Mouse (Mus musculus) small intestine, adult 2 months (tissue): Measurements from ENCODE around the gene Ggt5. TPM values are rescaled to one million over a fixed set of nuclear protein-coding genes. Genes with fewer than 3 reads are reported as not detected.
A peak's percentile ranks its signal among the peaks of the same experiment; 100 is the strongest.

Source experiments
- H3K27ac ChIP-seq: fragments of 200-500 bp; 2 replicates; pipeline ENCODE4 v1.5.1; 2012; ENCODE audit warnings: low read depth, low read length, control low read depth, inconsistent platforms; ENCODE audit not compliant: insufficient read depth
- H3K27me3 ChIP-seq: fragments of 200-500 bp; 2 replicates; pipeline ENCODE4 v1.6.1; 2012; ENCODE audit warnings: mild to moderate bottlenecking, moderate library complexity, low read length, inconsistent platforms; ENCODE audit not compliant: control insufficient read depth, insufficient read depth
- H3K36me3 ChIP-seq: fragments of 200-500 bp; 2 replicates; pipeline ENCODE4 v1.6.1; 2012; ENCODE audit warnings: mild to moderate bottlenecking, low read length, control low read depth, inconsistent platforms; ENCODE audit not compliant: control insufficient read depth, insufficient read depth
- H3K4me1 ChIP-seq: fragments of 200-500 bp; 2 replicates; pipeline ENCODE4 v1.6.1; 2012; ENCODE audit warnings: low read length, inconsistent platforms, mixed read lengths; ENCODE audit not compliant: control insufficient read depth, insufficient read depth, insufficient read length
- H3K4me3 ChIP-seq: fragments of 200-500 bp; 2 replicates; pipeline ENCODE4 v1.5.1; 2012; ENCODE audit warnings: low read depth, mild to moderate bottlenecking, control low read depth, inconsistent platforms, low read length, moderate library complexity
- CTCF ChIP-seq: fragments of 200-500 bp; IDR thresholded peaks from 2 replicates; pipeline ENCODE4 v1.5.1; 2012; ENCODE audit warnings: low read depth, mild to moderate bottlenecking, control low read depth, inconsistent platforms, low read length, moderate library complexity, mixed read lengths; ENCODE audit not compliant: insufficient replicate concordance, insufficient read length; ENCODE audit errors: extremely low read depth
- POLR2A ChIP-seq: fragments of 200-500 bp; IDR thresholded peaks from 2 replicates; pipeline ENCODE4 v1.6.1; 2012; ENCODE audit warnings: low read depth, mild to moderate bottlenecking, control low read depth, inconsistent platforms, low read length, moderate library complexity
- WGBS: fragments of 180-500 bp; shearing (Covaris S2); methylation state at CpG from one replicate; pipeline ENCODE4 v1.1.7; 2018; 5-methylcytosine and 5-hydroxymethylcytosine counted together
- polyA plus RNA-seq: library from polyadenylated mRNA; depleted of rRNA; stranded (reverse); fragments of >200 nt; gene quantifications from 2 replicates; pipeline ENCODE4 v1.2.3, GENCODE M21; 2012; rRNA removed

Gene Ggt5
- polyA plus RNA-seq, result 17.9 and 27.0 TPM in 2 replicates

DNA sequence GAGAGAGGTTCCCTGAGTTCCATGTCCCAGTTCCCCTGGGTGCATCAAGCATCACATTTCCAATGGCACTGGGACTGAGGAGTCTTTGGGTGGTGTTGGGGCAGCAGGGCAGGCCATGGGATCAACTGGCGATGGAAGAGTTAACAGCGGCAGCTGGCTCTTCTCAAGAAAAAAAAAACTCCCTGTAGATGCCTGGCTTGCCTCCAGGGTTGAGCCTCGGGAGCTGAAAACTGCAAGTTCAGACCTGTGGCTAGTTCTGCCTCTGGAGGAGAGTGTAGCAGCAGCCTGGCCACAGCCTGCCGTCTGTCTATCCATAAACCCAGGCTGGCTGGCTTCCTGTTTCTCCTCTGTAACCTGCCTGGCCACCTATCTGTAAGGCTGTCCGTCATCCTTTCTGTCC, at the start of gene Ggt5:
Gene Ggt5, plus strand, starts transcription at position 212 of the 400 bp plus-strand sequence.
- TF ChIP-seq CTCF, result no peak
- TF ChIP-seq POLR2A, result peak; percentile 8; the same call in 1 of the 2 replicates
- peak within 1 kb of the TSS; percentile 66 for H3K4me3 ChIP-seq
- WGBS, result 35% methylated on average over 5 of the region's 5 CpGs

DNA sequence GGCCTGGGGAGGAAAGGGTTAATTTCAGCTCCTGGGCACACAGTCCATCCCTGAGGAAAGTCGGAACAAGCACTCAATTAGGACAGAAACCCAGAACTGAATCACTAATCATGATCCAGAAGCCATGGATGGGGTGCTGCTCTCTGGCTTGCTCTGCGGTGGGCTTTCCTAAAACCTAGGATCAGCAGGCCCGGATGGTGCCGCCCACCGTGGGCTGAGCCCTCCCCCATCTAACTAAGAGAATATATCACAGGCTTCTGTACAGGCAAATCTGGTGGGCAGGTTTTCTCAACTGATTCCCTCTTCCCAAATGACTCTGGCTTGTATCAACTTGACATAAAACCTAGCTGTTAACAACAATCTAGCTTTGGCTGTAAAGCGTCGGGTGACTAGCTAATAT, 41.2 kb upstream of the Ggt5 start:
- H3K4me1 ChIP-seq, result peaks cover 7% of the 10 kb centered on the region
- 40% methylated on average over 7 of the region's 7 CpGs for WGBS
- H3K27me3 ChIP-seq, result no peaks in the 10 kb centered on the region
- no peaks in the 10 kb centered on the region for H3K36me3 ChIP-seq
- H3K4me3 ChIP-seq, result no peak overlapping the region
- no peak for TF ChIP-seq CTCF
- TF ChIP-seq POLR2A, result no peak
- H3K27ac ChIP-seq, result peak overlapping the region; percentile 42

More for the DNA sequence above, at the start of gene Ggt5:
- H3K27me3 ChIP-seq, result no peaks in the 10 kb centered on the region
- H3K36me3 ChIP-seq, result peaks cover 14% of the 10 kb centered on the region
- H3K27ac ChIP-seq, result peak within 1 kb of the TSS; percentile 95
- H3K4me1 ChIP-seq, result peaks cover 17% of the 10 kb centered on the region

DNA sequence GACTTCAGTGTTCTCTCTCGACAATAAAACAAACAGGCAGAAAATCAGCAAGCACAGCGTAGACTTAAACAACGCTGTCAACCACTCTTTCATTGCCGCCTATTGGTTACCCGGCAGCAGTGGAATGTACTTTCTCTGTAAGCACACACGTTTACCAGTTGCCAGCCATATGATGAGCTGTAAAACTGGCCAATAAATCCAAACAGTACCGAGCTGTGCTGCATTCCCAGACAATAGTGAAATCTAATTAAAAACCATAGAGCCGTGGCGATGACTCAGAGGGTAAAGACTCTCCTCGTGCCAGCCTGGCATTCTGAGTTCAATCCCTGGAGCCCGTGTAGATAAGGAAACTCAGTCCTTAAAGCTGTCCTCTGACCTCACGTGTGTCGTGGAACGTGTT, 40.7 kb upstream of the Ggt5 start:
- Histone ChIP-seq H3K27me3 (no peaks in the 10 kb centered on the region), H3K4me1 (peaks cover 7% of the 10 kb centered on the region), H3K27ac (peak overlapping the region; percentile 88), H3K36me3 (no peaks in the 10 kb centered on the region), H3K4me3 (no peak overlapping the region)
- TF ChIP-seq CTCF (no peak), POLR2A (no peak)
- whole genome bisulfite sequencing, result 19% methylated on average over 14 of the region's 14 CpGs

DNA sequence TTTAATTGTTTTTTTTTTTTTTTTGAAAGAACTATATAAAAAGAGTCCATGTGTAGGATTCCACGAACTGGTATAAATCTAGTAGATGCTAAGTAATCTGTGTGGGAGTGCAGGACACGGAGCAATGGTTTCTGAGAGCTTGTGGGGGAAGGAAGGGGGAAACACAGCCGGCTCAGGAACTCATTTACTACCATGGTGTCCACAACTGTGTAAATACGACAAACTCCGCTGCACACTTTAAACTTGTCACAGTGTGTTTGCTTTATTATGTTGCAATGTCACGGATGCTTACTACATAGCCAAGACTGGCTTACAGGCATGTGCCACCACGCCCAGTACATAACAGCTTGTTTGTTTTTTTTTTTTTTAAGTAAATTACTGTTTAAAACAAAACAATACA, 39.3 kb upstream of the Ggt5 start:
- TF ChIP-seq CTCF (no peak), POLR2A (no peak)
- no peak overlapping the region for H3K4me3 ChIP-seq
- no peaks in the 10 kb centered on the region for H3K36me3 ChIP-seq
- H3K27me3 ChIP-seq, result no peaks in the 10 kb centered on the region
- H3K27ac ChIP-seq, result no peak overlapping the region
- WGBS, result 62% methylated on average over 7 of the region's 7 CpGs
- peaks cover 7% of the 10 kb centered on the region for H3K4me1 ChIP-seq

DNA sequence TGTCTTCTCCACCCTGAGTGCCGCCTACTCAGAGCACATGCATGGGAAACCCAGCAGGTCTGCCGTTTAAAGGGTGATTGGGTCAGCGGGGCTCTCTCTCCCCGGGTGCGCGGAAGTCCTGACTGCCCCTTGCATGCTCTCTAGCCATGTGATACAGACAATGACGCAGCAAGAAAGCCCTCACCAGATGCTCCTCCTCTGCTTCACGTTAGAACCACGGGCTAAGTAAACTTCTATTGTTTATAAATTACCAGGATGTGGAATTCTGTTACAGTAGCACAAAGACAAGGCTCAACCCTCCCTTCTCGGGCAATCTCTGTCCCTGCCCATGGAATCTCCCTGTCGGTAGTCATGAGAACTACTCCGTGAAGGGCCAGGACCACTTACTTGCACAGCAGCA, 38.0 kb upstream of the Ggt5 start:
- TF ChIP-seq POLR2A, result no peak
- no peak for TF ChIP-seq CTCF
- Histone ChIP-seq H3K36me3 (no peaks in the 10 kb centered on the region), H3K27ac (0 out of 2 replicates have a peak overlapping the region, but pooled peaks have one; percentile 3), H3K27me3 (no peaks in the 10 kb centered on the region; the same call in 1 of the 2 replicates), H3K4me1 (peaks cover 7% of the 10 kb centered on the region), H3K4me3 (no peak overlapping the region; the same call in 1 of the 2 replicates)
- WGBS, result 40% methylated on average over 12 of the region's 12 CpGs

DNA sequence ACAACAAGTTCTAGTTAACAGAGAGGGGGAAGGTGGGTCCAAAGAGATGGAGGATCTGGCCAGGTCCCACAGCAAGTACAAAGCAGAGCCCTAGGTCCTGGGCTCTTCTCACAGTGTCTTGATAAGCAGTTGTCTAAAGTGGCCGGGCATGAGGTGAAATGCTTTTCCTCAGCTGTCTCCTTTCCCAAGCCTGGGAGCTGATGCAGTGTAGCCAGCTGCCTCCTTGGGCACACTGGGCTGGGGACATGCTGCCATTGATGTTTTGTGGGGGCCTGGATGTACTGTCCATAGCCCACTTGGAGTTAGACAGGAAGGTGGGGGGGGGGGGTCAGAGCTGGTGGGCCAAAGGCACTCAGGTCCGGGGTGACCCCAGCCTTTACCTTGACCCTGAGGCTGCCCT, 37.0 kb upstream of the Ggt5 start:
- Histone ChIP-seq H3K36me3 (no peaks in the 10 kb centered on the region), H3K4me3 (no peak overlapping the region), H3K4me1 (peaks cover 7% of the 10 kb centered on the region), H3K27me3 (no peaks in the 10 kb centered on the region; the same call in 1 of the 2 replicates), H3K27ac (no peak overlapping the region)
- WGBS, result 87% methylated on average over 2 of the region's 2 CpGs
- no peak for TF ChIP-seq POLR2A
- TF ChIP-seq CTCF, result no peak

DNA sequence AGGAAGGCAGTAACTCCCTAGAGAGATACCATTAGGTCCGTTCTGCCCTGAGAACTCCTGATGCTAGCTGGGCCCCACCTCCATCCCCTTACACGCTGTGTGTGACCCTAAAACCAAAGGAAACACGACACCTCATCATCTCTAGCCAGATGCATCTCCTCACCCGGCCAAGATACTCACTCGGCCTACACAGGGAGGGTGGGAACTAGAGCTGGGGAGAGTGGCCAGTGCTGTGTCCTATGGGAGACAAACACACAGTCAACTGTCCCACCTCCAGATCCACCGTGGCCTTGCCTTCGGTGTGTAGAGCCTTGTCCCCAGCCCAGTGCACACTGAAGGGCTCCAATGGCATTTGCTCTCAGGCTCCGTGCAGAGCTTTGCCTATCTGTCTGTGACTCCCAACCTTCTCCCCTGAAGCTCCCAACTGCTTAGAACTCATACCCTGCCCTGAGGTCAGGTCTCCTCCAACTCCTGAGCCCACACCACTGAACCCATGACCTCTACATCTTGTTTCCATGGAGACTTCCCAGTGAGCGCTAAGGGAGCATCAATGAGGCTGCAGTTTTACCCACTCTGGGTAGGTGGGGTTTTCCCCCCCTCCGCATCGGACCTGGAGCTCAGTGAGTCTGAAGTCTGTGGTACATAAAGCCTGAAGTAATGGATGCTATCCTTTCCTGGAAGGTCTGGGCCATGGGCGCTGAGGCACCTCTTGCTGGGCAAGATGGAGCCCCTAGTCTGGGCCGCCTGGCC, 36.3 kb upstream of the Ggt5 start:
- TF ChIP-seq CTCF (no peak), POLR2A (no peak)
- Histone ChIP-seq H3K27ac (no peak overlapping the region), H3K4me3 (no peak overlapping the region), H3K4me1 (peaks cover 5% of the 10 kb centered on the region), H3K27me3 (no peaks in the 10 kb centered on the region; the same call in 1 of the 2 replicates), H3K36me3 (no peaks in the 10 kb centered on the region)
- 82% methylated on average over 13 of the region's 13 CpGs for WGBS
